Comparison of ENCODE assay signal across 15 mouse cellular contexts in genomic region chr1:91532243-91532642, GRCm38 (mm10).
"Had no signal": no experiment of that assay in that cellular context is flagged by ENCODE, and none has a peak within 500 bp of the region (broad histone marks: within the 10 kb centered on the region; RNA-seq: fewer than 3 reads in every experiment).

No protein-coding gene starts in this region.

- H3K27ac ChIP-seq: macrophage; midbrain, embryonic 12.5 days; midbrain, embryonic 15.5 days; neural tube, embryonic 13.5 days; stomach, embryonic 15.5 days had no signal

- H3K9ac ChIP-seq: midbrain, embryonic 12.5 days; midbrain, embryonic 15.5 days; neural tube, embryonic 13.5 days; stomach, embryonic 15.5 days had no signal

- DNase-seq: kidney, adult 18-20 months; kidney, adult 9 months; kidney, postnatal 14 days; lung, adult 18-20 months; retina, postnatal 1 day; right cerebral cortex, postnatal 25 days; spleen, adult 18-20 months; thymus, postnatal 36 days had no signal

- H3K4me2 ChIP-seq: midbrain, embryonic 12.5 days; midbrain, embryonic 15.5 days; neural tube, embryonic 13.5 days; stomach, embryonic 15.5 days had no signal

- H3K27me3 ChIP-seq: midbrain, embryonic 12.5 days; midbrain, embryonic 15.5 days; stomach, embryonic 15.5 days had no signal

- H3K9me3 ChIP-seq: midbrain, embryonic 12.5 days; midbrain, embryonic 15.5 days; neural tube, embryonic 13.5 days; stomach, embryonic 15.5 days had no signal

- ATAC-seq: inflammation-experienced regulatory T-cells, adult 6 months; intestine, embryonic 16.5 days; midbrain, embryonic 15.5 days had no signal

- H3K4me3 ChIP-seq: midbrain, embryonic 12.5 days; midbrain, embryonic 15.5 days; neural tube, embryonic 13.5 days; stomach, embryonic 15.5 days had no signal

- H3K4me1 ChIP-seq: midbrain, embryonic 12.5 days; midbrain, embryonic 15.5 days; neural tube, embryonic 13.5 days; stomach, embryonic 15.5 days had no signal
